Mouse (Mus musculus) heart, embryonic 12.5 days (tissue): ENCODE measurements at regions not wholly inside any gene's neighbourhood (a gene's known extent, or its start where the extent isn't known, plus 50 kb on each side); places are given as distances from the start of the nearest gene placed in this dataset.

Experiments used
- ATAC-seq: fragments of 200-750 bp; cut with Nextera tagmentation; 2 replicates; pipeline ENCODE4 v1.8.0; 2017; ENCODE audit warnings: moderate TSS enrichment, moderate library complexity; ENCODE audit not compliant: insufficient number of reproducible peaks, low FRiP score
- H3K27ac ChIP-seq: fragments of 300-500 bp; sonication (generic); 2 replicates; pipeline ENCODE4 v1.5.1; 2016; ENCODE audit warnings: mild to moderate bottlenecking, moderate library complexity; ENCODE audit not compliant: poor library complexity, severe bottlenecking
- H3K27me3 ChIP-seq: fragments of 300-500 bp; sonication (generic); replicated peaks from 2 replicates; pipeline ENCODE4 v1.6.1; 2016; ENCODE audit warnings: mild to moderate bottlenecking, moderate library complexity
- H3K36me3 ChIP-seq: fragments of 300-500 bp; sonication (generic); 2 replicates; pipeline ENCODE4 v1.6.1; 2016; ENCODE audit warnings: mild to moderate bottlenecking, moderate library complexity
- H3K4me1 ChIP-seq: fragments of 300-500 bp; sonication (generic); replicated peaks from 2 replicates; pipeline ENCODE4 v1.6.1; 2016; ENCODE audit warnings: mild to moderate bottlenecking
- H3K4me2 ChIP-seq: fragments of 300-500 bp; sonication (generic); 2 replicates; pipeline ENCODE4 v1.6.1; 2016; ENCODE audit warnings: mild to moderate bottlenecking, moderate library complexity
- H3K4me3 ChIP-seq: fragments of 300-500 bp; sonication (generic); 2 replicates; pipeline ENCODE4 v1.5.1; 2016; ENCODE audit warnings: mild to moderate bottlenecking
- H3K9ac ChIP-seq: fragments of 300-500 bp; sonication (generic); 2 replicates; pipeline ENCODE4 v1.6.1; 2016; ENCODE audit warnings: mild to moderate bottlenecking, moderate library complexity
- H3K9me3 ChIP-seq: fragments of 300-500 bp; sonication (generic); replicated peaks from 2 replicates; pipeline ENCODE4 v1.6.1; 2016; ENCODE audit warnings: mild to moderate bottlenecking, moderate library complexity
- WGBS: fragments of 180-500 bp; shearing (Covaris S2); methylation state at CpG from one replicate; pipeline ENCODE4 v1.1.7; 2016; 5-methylcytosine and 5-hydroxymethylcytosine counted together

- no peaks in the 10 kb centered on the region for H3K9me3 ChIP-seq
- H3K9ac ChIP-seq, result no peak overlapping the region
- H3K27ac ChIP-seq, result no peak overlapping the region
- no peak overlapping the region for H3K4me3 ChIP-seq
- no peaks in the 10 kb centered on the region for H3K4me1 ChIP-seq
- H3K36me3 ChIP-seq, result no peaks in the 10 kb centered on the region
- no peaks in the 10 kb centered on the region for H3K27me3 ChIP-seq
- H3K4me2 ChIP-seq, result no peak overlapping the region
- 66% methylated on average over 4 of the region's 4 CpGs for WGBS
- no peak for ATAC-seq
Measured at GRCm38 (mm10) chr7:115019369-115019958, 276.0 kb downstream of the Insc start.

GRCm38 (mm10) chr7:115020023-115020422, 276.5 kb downstream of the Insc start:
- Histone ChIP-seq H3K27ac (no peak overlapping the region), H3K4me1 (no peaks in the 10 kb centered on the region), H3K9ac (no peak overlapping the region), H3K9me3 (no peaks in the 10 kb centered on the region), H3K27me3 (no peaks in the 10 kb centered on the region), H3K4me2 (no peak overlapping the region), H3K4me3 (no peak overlapping the region), H3K36me3 (no peaks in the 10 kb centered on the region)
- 50% methylated on average over 3 of the region's 3 CpGs for WGBS
- ATAC-seq, result no peak

- Histone ChIP-seq H3K9ac (no peak overlapping the region), H3K36me3 (no peaks in the 10 kb centered on the region), H3K4me1 (no peaks in the 10 kb centered on the region), H3K9me3 (no peaks in the 10 kb centered on the region), H3K4me3 (no peak overlapping the region), H3K4me2 (no peak overlapping the region), H3K27me3 (no peaks in the 10 kb centered on the region), H3K27ac (no peak overlapping the region)
- ATAC-seq, result no peak
- WGBS, result 44% methylated on average over 2 of the region's 2 CpGs
Measured at GRCm38 (mm10) chr7:115025803-115026202, 282.3 kb downstream of the Insc start.

GRCm38 (mm10) chr7:115027685-115028084, 284.2 kb downstream of the Insc start:
- Histone ChIP-seq H3K9ac (no peak overlapping the region), H3K4me1 (no peaks in the 10 kb centered on the region), H3K27me3 (no peaks in the 10 kb centered on the region), H3K9me3 (no peaks in the 10 kb centered on the region), H3K4me3 (no peak overlapping the region), H3K4me2 (no peak overlapping the region), H3K36me3 (no peaks in the 10 kb centered on the region), H3K27ac (no peak overlapping the region)
- no peak for ATAC-seq
- WGBS, result 70% methylated on average over 1 of the region's 1 CpGs

- no peaks in the 10 kb centered on the region for H3K36me3 ChIP-seq
- WGBS, result 70% methylated on average over 4 of the region's 4 CpGs
Measured at GRCm38 (mm10) chr7:115033987-115034386, 290.5 kb downstream of the Insc start.

GRCm38 (mm10) chr7:115055527-115055926, 312.0 kb downstream of the Insc start:
- Histone ChIP-seq H3K4me2 (no peak overlapping the region), H3K9me3 (no peaks in the 10 kb centered on the region), H3K9ac (no peak overlapping the region), H3K4me1 (peaks cover 12% of the 10 kb centered on the region; the same call in 1 of the 2 replicates), H3K27me3 (no peaks in the 10 kb centered on the region), H3K4me3 (no peak overlapping the region), H3K36me3 (no peaks in the 10 kb centered on the region), H3K27ac (no peak overlapping the region)
- ATAC-seq, result no peak

More at GRCm38 (mm10) chr7:115033987-115034386, 290.5 kb downstream of the Insc start:
- no peak for ATAC-seq
- Histone ChIP-seq H3K27me3 (no peaks in the 10 kb centered on the region), H3K4me1 (no peaks in the 10 kb centered on the region), H3K9me3 (no peaks in the 10 kb centered on the region), H3K4me2 (no peak overlapping the region), H3K27ac (no peak overlapping the region), H3K4me3 (no peak overlapping the region), H3K9ac (no peak overlapping the region)

GRCm38 (mm10) chr7:115056992-115057645, 313.6 kb downstream of the Insc start:
- Histone ChIP-seq H3K27ac (no peak overlapping the region), H3K9ac (no peak overlapping the region), H3K4me2 (no peak overlapping the region), H3K9me3 (no peaks in the 10 kb centered on the region), H3K36me3 (no peaks in the 10 kb centered on the region), H3K4me1 (peaks cover 12% of the 10 kb centered on the region; the same call in 1 of the 2 replicates), H3K27me3 (no peaks in the 10 kb centered on the region), H3K4me3 (no peak overlapping the region)
- no peak for ATAC-seq
- WGBS, result 60% methylated on average over 3 of the region's 3 CpGs

- no peaks in the 10 kb centered on the region for H3K36me3 ChIP-seq
- no peaks in the 10 kb centered on the region for H3K9me3 ChIP-seq
- ATAC-seq, result no peak
- H3K27me3 ChIP-seq, result no peaks in the 10 kb centered on the region
- WGBS, result 29% methylated on average over 3 of the region's 3 CpGs
- H3K9ac ChIP-seq, result no peak overlapping the region
- no peak overlapping the region for H3K27ac ChIP-seq
- no peak overlapping the region for H3K4me2 ChIP-seq
- H3K4me3 ChIP-seq, result no peak overlapping the region
- H3K4me1 ChIP-seq, result peaks cover 12% of the 10 kb centered on the region; the same call in 1 of the 2 replicates
Measured at GRCm38 (mm10) chr7:115057736-115058135, 314.2 kb downstream of the Insc start.

GRCm38 (mm10) chr7:115060171-115060570, 316.7 kb downstream of the Insc start:
- Histone ChIP-seq H3K4me2 (no peak overlapping the region), H3K4me3 (no peak overlapping the region), H3K27me3 (no peaks in the 10 kb centered on the region), H3K36me3 (no peaks in the 10 kb centered on the region), H3K27ac (no peak overlapping the region), H3K9me3 (no peaks in the 10 kb centered on the region), H3K4me1 (peaks cover 12% of the 10 kb centered on the region; the same call in 1 of the 2 replicates), H3K9ac (no peak overlapping the region)
- ATAC-seq, result no peak
- 57% methylated on average over 5 of the region's 5 CpGs for WGBS

- Histone ChIP-seq H3K27me3 (no peaks in the 10 kb centered on the region; the same call in 1 of the 2 replicates), H3K9ac (no peak overlapping the region), H3K4me3 (no peak overlapping the region), H3K9me3 (no peaks in the 10 kb centered on the region), H3K4me2 (no peak overlapping the region), H3K27ac (no peak overlapping the region), H3K4me1 (peaks cover 1% of the 10 kb centered on the region; the same call in 1 of the 2 replicates), H3K36me3 (no peaks in the 10 kb centered on the region)
- WGBS, result 50% methylated on average over 3 of the region's 3 CpGs
- ATAC-seq, result no peak
Measured at GRCm38 (mm10) chr7:115062817-115063216, 319.3 kb downstream of the Insc start.

- no peak for ATAC-seq
- H3K4me1 ChIP-seq, result no peaks in the 10 kb centered on the region
- H3K4me3 ChIP-seq, result no peak overlapping the region
- H3K9ac ChIP-seq, result no peak overlapping the region
- H3K27me3 ChIP-seq, result no peaks in the 10 kb centered on the region; the same call in 1 of the 2 replicates
- no peaks in the 10 kb centered on the region for H3K9me3 ChIP-seq
- H3K36me3 ChIP-seq, result no peaks in the 10 kb centered on the region
- no peak overlapping the region for H3K4me2 ChIP-seq
- 92% methylated on average over 2 of the region's 2 CpGs for WGBS
- no peak overlapping the region for H3K27ac ChIP-seq
Measured at GRCm38 (mm10) chr7:115067641-115068040, 324.1 kb downstream of the Insc start.

- Histone ChIP-seq H3K9me3 (no peaks in the 10 kb centered on the region), H3K36me3 (no peaks in the 10 kb centered on the region), H3K4me1 (no peaks in the 10 kb centered on the region), H3K9ac (no peak overlapping the region), H3K27ac (no peak overlapping the region), H3K27me3 (no peaks in the 10 kb centered on the region), H3K4me3 (no peak overlapping the region), H3K4me2 (no peak overlapping the region)
- 67% methylated on average over 2 of the region's 2 CpGs for WGBS
- no peak for ATAC-seq
Measured at GRCm38 (mm10) chr7:115073406-115073805, 329.9 kb downstream of the Insc start.
